In genomic region chr10:79921572-79921971, GRCm38 (mm10) we compare ENCODE assay signal across 9 mouse cellular contexts. TPM values are rescaled to one million over a fixed set of nuclear protein-coding genes. Genes with fewer than 3 reads are reported as not detected.
DNase-seq lines count a peak whose midpoint lies in the region; ATAC-seq and TF ChIP-seq lines count a peak whose summit lies in the region.
"Had no signal": no experiment of that assay in that cellular context is flagged by ENCODE, and none has a peak within 500 bp of the region (broad histone marks: within the 10 kb centered on the region; RNA-seq: fewer than 3 reads in every experiment).

No protein-coding gene starts in this region.

- in situ Hi-C loops in ES-E14 (cut with MboI; ENCODE audit: low sequenced_read_pairs in 2 of 2, unreplicated experiment in 2 of 2), result no loop called here

- H3K9ac ChIP-seq in heart, embryonic 11.5 days (ENCODE audit: low read depth, low read length), result no peak overlapping the region
- H3K9ac ChIP-seq in ES-E14 (ENCODE audit: insufficient read depth, low read depth, low read length, poor library complexity, severe bottlenecking), result peak overlapping the region; percentile 45
- peak overlapping the region; percentile 19; the same call in 1 of the 2 replicates for H3K9ac ChIP-seq in forebrain, embryonic 16.5 days (replicated peaks; ENCODE audit: low read depth, low read length)

- peaks cover 40% of the 10 kb centered on the region for H3K4me1 ChIP-seq in heart, embryonic 11.5 days (ENCODE audit: control insufficient read depth, insufficient read depth, low read length)
- peaks cover 3 to 20% of the 10 kb centered on the region in 2 experiments; a peak in 2 of 4 replicates for H3K4me1 ChIP-seq in ES-E14 (ENCODE audit: control insufficient read depth in 2 of 2, insufficient read depth in 2 of 2, low read length in 2 of 2, poor library complexity in 1 of 2)
- peaks cover 29% of the 10 kb centered on the region for H3K4me1 ChIP-seq in forebrain, embryonic 16.5 days (replicated peaks; ENCODE audit: control insufficient read depth, insufficient read depth, low read length)
- H3K4me1 ChIP-seq in midbrain, embryonic 10.5 days, result peaks cover 71% of the 10 kb centered on the region

- DNase-seq in heart, adult 8-10 months (ENCODE audit: low spot score), result no peak
- DNase-seq in ES-E14 (ENCODE audit: low read depth, low spot score), result no peak
- DNase-seq in midbrain, embryonic 10.5 days (ENCODE audit: low spot score), result peak; percentile 43
- no peak for DNase-seq in layer of hippocampus, adult 9-10 months (ENCODE audit: low spot score)

- H3K9me3 ChIP-seq in heart, embryonic 11.5 days (replicated peaks; ENCODE audit: control insufficient read depth, low read length), result no peaks in the 10 kb centered on the region
- no peaks in the 10 kb centered on the region for H3K9me3 ChIP-seq in ES-E14 (ENCODE audit: control insufficient read depth, insufficient read depth, low read depth, low read length)
- H3K9me3 ChIP-seq in forebrain, embryonic 16.5 days (ENCODE audit: control insufficient read depth, low read length), result no peaks in the 10 kb centered on the region
- H3K9me3 ChIP-seq in midbrain, embryonic 10.5 days (replicated peaks), result no peaks in the 10 kb centered on the region

- under 1% methylated on average over 34 of the region's 34 CpGs for WGBS in heart, embryonic 11.5 days (ENCODE audit: insufficient replicate concordance)
- WGBS in forebrain, embryonic 16.5 days, result under 1% methylated on average over 34 of the region's 34 CpGs
- under 1% methylated on average over 34 of the region's 34 CpGs for WGBS in midbrain, embryonic 10.5 days

- ATAC-seq in heart, embryonic 11.5 days (replicated peaks; ENCODE audit: insufficient number of reproducible peaks, low FRiP score, low TSS enrichment), result no peak
- no peak for ATAC-seq in forebrain, embryonic 16.5 days
- no peak for ATAC-seq in megakaryocyte-erythroid progenitor cell, adult 5-6 weeks (replicated peaks; ENCODE audit: low FRiP score, low TSS enrichment, poor library complexity, severe bottlenecking)
- ATAC-seq in megakaryocyte progenitor cell, adult 5-6 weeks (replicated peaks; ENCODE audit: poor library complexity), result no peak

- no peaks in the 10 kb centered on the region for H3K36me3 ChIP-seq in heart, embryonic 11.5 days (ENCODE audit: control insufficient read depth, insufficient read depth, low read length)
- no peaks in the 10 kb centered on the region for H3K36me3 ChIP-seq in ES-E14 (ENCODE audit: control insufficient read depth, insufficient read depth, low read length, poor library complexity, severe bottlenecking)
- H3K36me3 ChIP-seq in forebrain, embryonic 16.5 days (ENCODE audit: control insufficient read depth, insufficient read depth), result no peaks in the 10 kb centered on the region
- H3K36me3 ChIP-seq in midbrain, embryonic 10.5 days, result no peaks in the 10 kb centered on the region
- H3K36me3 ChIP-seq: G1E had no signal

- H3K4me2 ChIP-seq in heart, embryonic 11.5 days, result peak overlapping the region; percentile 63
- peak overlapping the region; percentile 41 for H3K4me2 ChIP-seq in forebrain, embryonic 16.5 days (ENCODE audit: low read length)

- peaks cover 63% of the 10 kb centered on the region for H3K27me3 ChIP-seq in heart, embryonic 11.5 days (ENCODE audit: control insufficient read depth, insufficient read depth, low read length)
- H3K27me3 ChIP-seq in forebrain, embryonic 16.5 days (replicated peaks; ENCODE audit: control insufficient read depth, insufficient read depth, low read length), result peaks cover 61% of the 10 kb centered on the region
- H3K27me3 ChIP-seq in midbrain, embryonic 10.5 days (ENCODE audit: low read depth, poor library complexity, severe bottlenecking), result peaks cover 80% of the 10 kb centered on the region

- H3K27ac ChIP-seq in heart, embryonic 11.5 days (ENCODE audit: low read depth, low read length), result no peak overlapping the region
- H3K27ac ChIP-seq in ES-E14 (ENCODE audit: insufficient read depth, low read depth, low read length, poor library complexity, severe bottlenecking), result no peak overlapping the region
- no peak overlapping the region for H3K27ac ChIP-seq in forebrain, embryonic 16.5 days (ENCODE audit: low read length)
- no peak overlapping the region for H3K27ac ChIP-seq in midbrain, embryonic 10.5 days (replicated peaks)

- H3K4me3 ChIP-seq in heart, embryonic 11.5 days (ENCODE audit: low read depth, low read length), result peak overlapping the region; percentile 39
- peak overlapping the region; percentile 25 to 56; a peak in 3 of 4 replicates for H3K4me3 ChIP-seq in ES-E14 (ENCODE audit: insufficient read depth in 1 of 2, low read depth in 1 of 2, low read length in 2 of 2, poor library complexity in 1 of 2, severe bottlenecking in 1 of 2)
- peak overlapping the region; percentile 27 for H3K4me3 ChIP-seq in forebrain, embryonic 16.5 days (replicated peaks; ENCODE audit: low read length)
- peak overlapping the region; percentile 76 for H3K4me3 ChIP-seq in midbrain, embryonic 10.5 days

TF ChIP-seq in ES-E14, 5 proteins besides CTCF, POLR2A, EP300 and RAD21:
- TF ChIP-seq MAFK (IDR thresholded peaks at IDR 0.05; ENCODE audit: insufficient read depth, low read depth, low read length) (no peak), HCFC1 (IDR thresholded peaks at IDR 0.05; ENCODE audit: borderline replicate concordance, insufficient read depth, low read length) (no peak), ZC3H11A (IDR thresholded peaks at IDR 0.05; ENCODE audit: borderline replicate concordance, low read depth, low read length) (no peak), CHD2 (IDR thresholded peaks at IDR 0.05; ENCODE audit: low read depth, low read length) (no peak), ZNF384 (IDR thresholded peaks at IDR 0.05; ENCODE audit: low read depth, low read length) (no peak)
TF ChIP-seq in ES-E14: peak in this region for 0.

RNA-seq across cellular contexts. Expression of gene R3hdm4, which starts 0.6 kb away (rescaled TPM):
- 87.6 and 89.2 TPM in 2 replicates for polyA plus RNA-seq in heart, embryonic 11.5 days (2014; fragmentation: Nextera tagmentation; extraction: Ambion mirVana)
- 10 to 100 TPM; 75.2 to 85.9 (median 81.0) TPM for total RNA-seq in heart, adult 8-10 months (2022)
- 24.0 and 28.2 TPM in 2 replicates for total RNA-seq in ES-E14 (2012; rRNA removed)
- 289 and 309 TPM in 2 replicates for polyA plus RNA-seq in forebrain, embryonic 16.5 days (2015; fragmentation: Nextera tagmentation; extraction: Ambion mirVana)
- 126 and 154 TPM in 2 replicates for polyA plus RNA-seq in midbrain, embryonic 10.5 days (2016; fragmentation: Nextera tagmentation; extraction: Ambion mirVana)
- 80.3 and 91.7 TPM in 2 replicates for total RNA-seq in megakaryocyte-erythroid progenitor cell, adult 5-6 weeks (2014; fragmentation: Nextera tagmentation)
- 35.5 and 38.9 TPM in 2 replicates for total RNA-seq in megakaryocyte-erythroid progenitor cell, adult 5-6 weeks (2017)
- total RNA-seq in megakaryocyte progenitor cell, adult 5-6 weeks (2015), result 72.3 and 78.7 TPM in 2 replicates
- 35.1 and 50.7 TPM in 2 replicates for total RNA-seq in megakaryocyte progenitor cell, adult 5-6 weeks (2017)

RNA-seq across cellular contexts. Expression of gene Kiss1r, which starts 4.8 kb away (rescaled TPM):
- 0.15 and 0.31 TPM in 2 replicates for polyA plus RNA-seq in heart, embryonic 11.5 days (2014; fragmentation: Nextera tagmentation; extraction: Ambion mirVana)
- under 1 TPM; 0.28 to 0.62 (median 0.32) TPM for total RNA-seq in heart, adult 8-10 months (2022)
- 0.85 and 2.4 TPM in 2 replicates for total RNA-seq in ES-E14 (2012; rRNA removed)
- 2.7 and 3.6 TPM in 2 replicates for polyA plus RNA-seq in forebrain, embryonic 16.5 days (2015; fragmentation: Nextera tagmentation; extraction: Ambion mirVana)
- polyA plus RNA-seq in midbrain, embryonic 10.5 days (2016; fragmentation: Nextera tagmentation; extraction: Ambion mirVana), result 1.0 and 1.2 TPM in 2 replicates
- 0.31 TPM in 1 of 2 replicates, not detected in the other for total RNA-seq in megakaryocyte-erythroid progenitor cell, adult 5-6 weeks (2014; fragmentation: Nextera tagmentation)
- 2.2 TPM in 1 of 2 replicates, not detected in the other for total RNA-seq in megakaryocyte-erythroid progenitor cell, adult 5-6 weeks (2017)
- 0.15 TPM in 2 replicates for total RNA-seq in megakaryocyte progenitor cell, adult 5-6 weeks (2015)
- total RNA-seq in megakaryocyte progenitor cell, adult 5-6 weeks (2017), result 0.25 and 1.3 TPM in 2 replicates

RNA-seq across cellular contexts. Expression of gene Arid3a, which starts 5.3 kb away (rescaled TPM):
- polyA plus RNA-seq in heart, embryonic 11.5 days (2014; fragmentation: Nextera tagmentation; extraction: Ambion mirVana), result 4.3 and 12.7 TPM in 2 replicates
- total RNA-seq in heart, adult 8-10 months (2022), result 1 to 10 TPM; 1.2 to 1.7 (median 1.3) TPM
- total RNA-seq in ES-E14 (2012; rRNA removed), result 10.8 and 16.3 TPM in 2 replicates
- polyA plus RNA-seq in forebrain, embryonic 16.5 days (2015; fragmentation: Nextera tagmentation; extraction: Ambion mirVana), result 2.4 and 3.5 TPM in 2 replicates
- polyA plus RNA-seq in midbrain, embryonic 10.5 days (2016; fragmentation: Nextera tagmentation; extraction: Ambion mirVana), result 12.5 and 13.4 TPM in 2 replicates
- 4.4 and 5.9 TPM in 2 replicates for total RNA-seq in megakaryocyte-erythroid progenitor cell, adult 5-6 weeks (2014; fragmentation: Nextera tagmentation)
- total RNA-seq in megakaryocyte-erythroid progenitor cell, adult 5-6 weeks (2017), result 5.4 and 6.0 TPM in 2 replicates
- 19.9 and 21.6 TPM in 2 replicates for total RNA-seq in megakaryocyte progenitor cell, adult 5-6 weeks (2015)
- 31.0 and 32.2 TPM in 2 replicates for total RNA-seq in megakaryocyte progenitor cell, adult 5-6 weeks (2017)

RNA-seq across cellular contexts. Expression of gene Gm26602, which starts 10.9 kb away (rescaled TPM):
- 8.1 TPM in 1 of 2 replicates, not detected in the other for polyA plus RNA-seq in heart, embryonic 11.5 days (2014; fragmentation: Nextera tagmentation; extraction: Ambion mirVana)
- total RNA-seq in heart, adult 8-10 months (2022), result not detected
- total RNA-seq in ES-E14 (2012; rRNA removed), result 2.3 and 8.3 TPM in 2 replicates
- polyA plus RNA-seq in forebrain, embryonic 16.5 days (2015; fragmentation: Nextera tagmentation; extraction: Ambion mirVana), result 17.7 and 36.3 TPM in 2 replicates
- 2.0 and 5.5 TPM in 2 replicates for polyA plus RNA-seq in midbrain, embryonic 10.5 days (2016; fragmentation: Nextera tagmentation; extraction: Ambion mirVana)
- total RNA-seq in megakaryocyte-erythroid progenitor cell, adult 5-6 weeks (2014; fragmentation: Nextera tagmentation), result not detected in 2 replicates
- not detected in 2 replicates for total RNA-seq in megakaryocyte-erythroid progenitor cell, adult 5-6 weeks (2017)
- not detected in 2 replicates for total RNA-seq in megakaryocyte progenitor cell, adult 5-6 weeks (2015)
- total RNA-seq in megakaryocyte progenitor cell, adult 5-6 weeks (2017), result not detected in 2 replicates
- total RNA-seq: G1E had no signal

RNA-seq across cellular contexts. Expression of gene Med16, which starts 12.8 kb away (rescaled TPM):
- polyA plus RNA-seq in heart, embryonic 11.5 days (2014; fragmentation: Nextera tagmentation; extraction: Ambion mirVana), result 30.9 and 32.0 TPM in 2 replicates
- 10 to 100 TPM; 48.5 to 65.2 (median 53.3) TPM for total RNA-seq in heart, adult 8-10 months (2022)
- total RNA-seq in ES-E14 (2012; rRNA removed), result 21.0 and 24.9 TPM in 2 replicates
- polyA plus RNA-seq in forebrain, embryonic 16.5 days (2015; fragmentation: Nextera tagmentation; extraction: Ambion mirVana), result 53.8 and 54.0 TPM in 2 replicates
- polyA plus RNA-seq in midbrain, embryonic 10.5 days (2016; fragmentation: Nextera tagmentation; extraction: Ambion mirVana), result 69.8 and 70.8 TPM in 2 replicates
- total RNA-seq in megakaryocyte-erythroid progenitor cell, adult 5-6 weeks (2014; fragmentation: Nextera tagmentation), result 17.1 and 21.7 TPM in 2 replicates
- 9.7 and 9.8 TPM in 2 replicates for total RNA-seq in megakaryocyte-erythroid progenitor cell, adult 5-6 weeks (2017)
- total RNA-seq in megakaryocyte progenitor cell, adult 5-6 weeks (2015), result 13.9 and 14.4 TPM in 2 replicates
- total RNA-seq in megakaryocyte progenitor cell, adult 5-6 weeks (2017), result 22.1 and 24.8 TPM in 2 replicates
